Mouse (Mus musculus) spleen, adult 2 months (tissue): ENCODE results near the gene Mettl7b.

Experiments
- CTCF ChIP-seq: fragments of 200-500 bp; IDR thresholded peaks from 2 replicates; pipeline ENCODE4 v1.5.1; 2011; ENCODE audit warnings: mild to moderate bottlenecking, inconsistent platforms; ENCODE audit not compliant: insufficient read depth, insufficient read length, insufficient replicate concordance; ENCODE audit errors: extremely low read depth
- POLR2A ChIP-seq: fragments of 200-500 bp; IDR thresholded peaks from 2 replicates; pipeline ENCODE4 v1.6.1; 2011; ENCODE audit warnings: low read depth, low read length, inconsistent platforms

GRCm38 (mm10) chr10:128911430-128911829 lies 49.4 kb downstream of the Mettl7b start:
- no peak for TF ChIP-seq POLR2A
- no peak for TF ChIP-seq CTCF
